Mouse (Mus musculus) lung, postnatal 10 days (tissue): ENCODE results near the gene Arhgap32.
"Not testable (repeated sequence)": the region's sequence is repeated elsewhere in the genome, so short reads cannot be mapped to it uniquely, and the experiment has no call there.

Experiments
- DNase-seq: peaks from one replicate; pipeline ENCODE4 v3.0.0; 2021

Arhgap32 gene

GRCm38 (mm10) chr9:32138616-32139015, 22.7 kb downstream of the Arhgap32 start:
- DNase-seq: no peak

- no peak for DNase-seq
Observed at GRCm38 (mm10) chr9:32139641-32140040, 23.7 kb downstream of the Arhgap32 start.

- no peak for DNase-seq
Observed at GRCm38 (mm10) chr9:32142834-32143233, 26.9 kb downstream of the Arhgap32 start.

- no peak for DNase-seq
Observed at GRCm38 (mm10) chr9:32143451-32143850, 27.5 kb downstream of the Arhgap32 start.

GRCm38 (mm10) chr9:32146257-32146996, 30.5 kb downstream of the Arhgap32 start:
- no peak for DNase-seq

- no peak for DNase-seq
Observed at GRCm38 (mm10) chr9:32149241-32149640, 33.3 kb downstream of the Arhgap32 start.

- no peak for DNase-seq
Observed at GRCm38 (mm10) chr9:32149836-32150642, 34.1 kb downstream of the Arhgap32 start.

- DNase-seq: no peak
Observed at GRCm38 (mm10) chr9:32154727-32155371, 38.9 kb downstream of the Arhgap32 start.

GRCm38 (mm10) chr9:32156706-32157105, 40.8 kb downstream of the Arhgap32 start:
- DNase-seq: no peak

- no peak for DNase-seq
Observed at GRCm38 (mm10) chr9:32157201-32157600, 41.3 kb downstream of the Arhgap32 start.

GRCm38 (mm10) chr9:32158837-32159543, 43.1 kb downstream of the Arhgap32 start:
- peak; percentile 70 for DNase-seq

- no peak for DNase-seq
Observed at GRCm38 (mm10) chr9:32159724-32160123, 43.8 kb downstream of the Arhgap32 start.

GRCm38 (mm10) chr9:32162792-32163191, 46.9 kb downstream of the Arhgap32 start:
- DNase-seq: no peak

GRCm38 (mm10) chr9:32163820-32164219, 47.9 kb downstream of the Arhgap32 start:
- DNase-seq: not testable (repeated sequence)

- no peak for DNase-seq
Observed at GRCm38 (mm10) chr9:32168546-32169137, 52.7 kb downstream of the Arhgap32 start.

- no peak for DNase-seq
Observed at GRCm38 (mm10) chr9:32170713-32171112, 54.8 kb downstream of the Arhgap32 start.

- DNase-seq: peak; percentile 41
Observed at GRCm38 (mm10) chr9:32176612-32177011, 60.7 kb downstream of the Arhgap32 start.

GRCm38 (mm10) chr9:32181170-32181569, 65.2 kb downstream of the Arhgap32 start:
- DNase-seq: no peak

GRCm38 (mm10) chr9:32186489-32186888, 70.6 kb downstream of the Arhgap32 start:
- DNase-seq: peak; percentile 22

GRCm38 (mm10) chr9:32192295-32193073, 76.5 kb downstream of the Arhgap32 start:
- no peak for DNase-seq

- no peak for DNase-seq
Observed at GRCm38 (mm10) chr9:32204450-32204990, 88.6 kb downstream of the Arhgap32 start.
